In the genomic region with DNA sequence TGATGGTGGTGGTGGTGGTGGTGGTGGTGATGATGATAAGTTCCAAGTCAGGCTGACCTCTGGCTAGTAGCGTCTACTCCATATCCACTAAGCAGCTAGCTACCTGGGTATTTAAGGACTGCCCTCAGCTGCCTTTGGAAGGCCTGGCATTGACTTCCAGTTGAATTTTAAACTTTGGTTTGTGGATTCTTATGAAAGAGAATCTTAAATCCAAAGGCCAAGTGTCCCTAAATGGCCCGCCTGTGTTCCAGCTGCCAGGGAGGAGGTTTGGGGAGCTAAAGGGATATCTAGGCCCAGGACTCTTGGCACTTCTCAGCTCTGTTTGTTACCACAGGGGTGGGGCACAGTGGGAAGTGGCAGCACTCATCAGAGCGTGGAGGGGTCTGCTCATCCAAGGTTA, we compare ENCODE assay signal across 16 mouse cellular contexts.
"Had no signal": no experiment of that assay in that cellular context is flagged by ENCODE, and none has a peak within 500 bp of the region (broad histone marks: within the 10 kb centered on the region; RNA-seq: fewer than 3 reads in every experiment).

No protein-coding gene starts in this region.

- DNase-seq: layer of hippocampus, postnatal 36 days; lung, postnatal 10 days; thymus, adult 2 months; thymus, postnatal 14 days; thymus, postnatal 4 days had no signal

- ATAC-seq: intestine, postnatal 0 days; liver, embryonic 12.5 days had no signal

- H3K4me3 ChIP-seq: left cerebral cortex, adult 2 months; liver, embryonic 12.5 days; liver, embryonic 15.5 days; lung, embryonic 15.5 days; megakaryocyte, embryonic 14.5 days; midbrain, embryonic 10.5 days; midbrain, embryonic 13.5 days; myocyte; neural tube, embryonic 13.5 days had no signal

- H3K27me3 ChIP-seq: liver, embryonic 12.5 days; liver, embryonic 15.5 days; megakaryocyte, embryonic 14.5 days; midbrain, embryonic 13.5 days; neural tube, embryonic 13.5 days had no signal

- H3K27ac ChIP-seq: left cerebral cortex, adult 2 months; liver, embryonic 12.5 days; liver, embryonic 15.5 days; lung, embryonic 15.5 days; midbrain, embryonic 10.5 days; midbrain, embryonic 13.5 days; neural tube, embryonic 13.5 days; stomach, postnatal 0 days had no signal

- H3K4me2 ChIP-seq: liver, embryonic 12.5 days; liver, embryonic 15.5 days; lung, embryonic 15.5 days; midbrain, embryonic 13.5 days; neural tube, embryonic 13.5 days had no signal

- H3K36me3 ChIP-seq: liver, embryonic 12.5 days; liver, embryonic 15.5 days; neural tube, embryonic 13.5 days had no signal

- H3K9ac ChIP-seq: liver, embryonic 12.5 days; liver, embryonic 15.5 days; lung, embryonic 15.5 days; midbrain, embryonic 13.5 days; neural tube, embryonic 13.5 days had no signal

- H3K4me1 ChIP-seq: liver, embryonic 12.5 days; liver, embryonic 15.5 days; lung, embryonic 15.5 days; megakaryocyte, embryonic 14.5 days; midbrain, embryonic 10.5 days; neural tube, embryonic 13.5 days had no signal

- H3K9me3 ChIP-seq: liver, embryonic 15.5 days; lung, embryonic 15.5 days; midbrain, embryonic 13.5 days; neural tube, embryonic 13.5 days had no signal
